Mouse (Mus musculus) adrenal gland, adult 18-20 months (tissue): Measurements from ENCODE around the gene Dnpep. TPM values are rescaled to one million over a fixed set of nuclear protein-coding genes. Genes with fewer than 3 reads are reported as not detected.

Source experiments
- DNase-seq, 2 experiments: peaks; one replicate each; pipeline ENCODE4 v3.0.0; 2021 to 2022; ENCODE audit warnings: low spot score in 2 of 2
- total RNA-seq, 2 experiments: library from RNA; stranded (reverse); gene quantifications; 1 replicate in 1 of 2; 2 replicates in 1 of 2; pipeline ENCODE4 v1.2.3; 2021

Dnpep gene
- total RNA-seq, 2 experiments from 2014 or later = 90.1 to 90.6 TPM

GRCm38 (mm10) chr1:75336461-75336860 lies 18.7 kb upstream of the Dnpep start:
- DNase-seq = no peak

GRCm38 (mm10) chr1:75331271-75331670 lies 13.5 kb upstream of the Dnpep start:
- DNase-seq = no peak

- no peak for DNase-seq
These were observed 9.7 kb upstream of the Dnpep start for GRCm38 (mm10) chr1:75327461-75327860.

GRCm38 (mm10) chr1:75319166-75319565 lies 1.4 kb upstream of the Dnpep start:
- DNase-seq = no peak

GRCm38 (mm10) chr1:75318736-75319135 lies 946 bp upstream of the Dnpep start:
- no peak for DNase-seq

- DNase-seq = no peak
These were observed 511 bp upstream of the Dnpep start for GRCm38 (mm10) chr1:75318301-75318700.

GRCm38 (mm10) chr1:75316861-75317240 lies 939 bp downstream of the Dnpep start:
- DNase-seq = peak; percentile 75 to 82

GRCm38 (mm10) chr1:75315456-75316365 lies 2.1 kb downstream of the Dnpep start:
- no peak for DNase-seq

- no peak for DNase-seq
These were observed 2.8 kb downstream of the Dnpep start for GRCm38 (mm10) chr1:75315011-75315410.

- no peak for DNase-seq
These were observed 6.1 kb downstream of the Dnpep start for GRCm38 (mm10) chr1:75311694-75312093.

- no peak for DNase-seq
These were observed 13.1 kb downstream of the Dnpep start for GRCm38 (mm10) chr1:75304662-75305061.

- DNase-seq = no peak
These were observed 23.5 kb downstream of the Dnpep start for GRCm38 (mm10) chr1:75294294-75294693.

GRCm38 (mm10) chr1:75293331-75293701 lies 24.5 kb downstream of the Dnpep start:
- no peak for DNase-seq

GRCm38 (mm10) chr1:75292476-75293330 lies 25.1 kb downstream of the Dnpep start:
- no peak for DNase-seq

GRCm38 (mm10) chr1:75291321-75291720 lies 26.5 kb downstream of the Dnpep start:
- no peak for DNase-seq

GRCm38 (mm10) chr1:75290582-75290981 lies 27.2 kb downstream of the Dnpep start:
- DNase-seq = no peak

- no peak for DNase-seq
These were observed 27.8 kb downstream of the Dnpep start for GRCm38 (mm10) chr1:75289888-75290431.

- no peak for DNase-seq
These were observed 28.4 kb downstream of the Dnpep start for GRCm38 (mm10) chr1:75289376-75289775.

- no peak for DNase-seq
These were observed 32.9 kb downstream of the Dnpep start for GRCm38 (mm10) chr1:75284911-75285310.

- no peak for DNase-seq
These were observed 34.8 kb downstream of the Dnpep start for GRCm38 (mm10) chr1:75283017-75283416.

GRCm38 (mm10) chr1:75278228-75278627 lies 39.6 kb downstream of the Dnpep start, which contains the start of gene Resp18:
Gene Resp18 (minus strand): TSS chr1:75278415.
- no peak for DNase-seq
